Mouse (Mus musculus): ENCODE data around the gene Wnk4. TPM values are rescaled to one million over a fixed set of nuclear protein-coding genes. Genes with fewer than 3 reads are reported as not detected.
"Not testable (repeated sequence)": the region's sequence is repeated elsewhere in the genome, so short reads cannot be mapped to it uniquely, and the experiment has no call there.

Wnk4 gene
- polyA plus RNA-seq, 1 experiment from 2014 or later = 6.0 TPM

GRCm38 (mm10) chr11:101324763-101325162, 64.4 kb downstream of the Wnk4 start, which contains the start of gene Aoc2:
Gene Aoc2, plus strand, starts transcription at chr11:101325063.
- Histone ChIP-seq H3K4me2 (replicated peaks) (no peak within 1 kb of the TSS), H3K4me3 (replicated peaks; ENCODE audit: low read length) (no peak within 1 kb of the TSS), H3K27ac (no peak within 1 kb of the TSS), H3K36me3 (replicated peaks; ENCODE audit: control insufficient read depth, insufficient read depth) (peaks cover 61% of the 10 kb centered on the region), H3K4me1 (replicated peaks; ENCODE audit: control insufficient read depth, insufficient read depth, low read length) (no peaks in the 10 kb centered on the region), H3K9ac (no peak within 1 kb of the TSS), H3K9me3 (ENCODE audit: control insufficient read depth, low read length) (no peaks in the 10 kb centered on the region), H3K27me3 (ENCODE audit: control insufficient read depth, insufficient read depth, low read length) (no peaks in the 10 kb centered on the region)
- WGBS = 94% methylated on average over 5 of the region's 5 CpGs
- ATAC-seq (ENCODE audit: low FRiP score) (no peak), DNase-seq (ENCODE audit: low spot score) (no peak)

GRCm38 (mm10) chr11:101325201-101325600, 64.8 kb downstream of the Wnk4 start:
- H3K9ac ChIP-seq; H3K27ac ChIP-seq; H3K9me3 ChIP-seq (ENCODE audit: control insufficient read depth, low read length); DNase-seq (ENCODE audit: low spot score); H3K4me3 ChIP-seq (replicated peaks; ENCODE audit: low read length); H3K4me2 ChIP-seq (replicated peaks); H3K27me3 ChIP-seq (ENCODE audit: control insufficient read depth, insufficient read depth, low read length); H3K4me1 ChIP-seq (replicated peaks; ENCODE audit: control insufficient read depth, insufficient read depth, low read length); ATAC-seq (ENCODE audit: low FRiP score): not testable (repeated sequence)
- 86% methylated on average over 11 of the region's 11 CpGs for WGBS
- H3K36me3 ChIP-seq (replicated peaks; ENCODE audit: control insufficient read depth, insufficient read depth) = peaks cover 56% of the 10 kb centered on the region

GRCm38 (mm10) chr11:101326147-101326546, 65.8 kb downstream of the Wnk4 start:
- Histone ChIP-seq H3K36me3 (replicated peaks; ENCODE audit: control insufficient read depth, insufficient read depth) (peaks cover 47% of the 10 kb centered on the region), H3K4me3 (replicated peaks; ENCODE audit: low read length) (no peak overlapping the region), H3K9ac (no peak overlapping the region), H3K27ac (no peak overlapping the region), H3K4me1 (replicated peaks; ENCODE audit: control insufficient read depth, insufficient read depth, low read length) (no peaks in the 10 kb centered on the region), H3K4me2 (replicated peaks) (no peak overlapping the region), H3K27me3 (ENCODE audit: control insufficient read depth, insufficient read depth, low read length) (no peaks in the 10 kb centered on the region), H3K9me3 (ENCODE audit: control insufficient read depth, low read length) (no peaks in the 10 kb centered on the region)
- DNase-seq (ENCODE audit: low spot score) (no peak), ATAC-seq (ENCODE audit: low FRiP score) (no peak)
- 83% methylated on average over 11 of the region's 11 CpGs for WGBS

Other genes with a start within 250 kb of the Wnk4 start
- 10.2 and 11.3 TPM in 2 replicates for gene Naglu, start 190.6 kb upstream of the Wnk4 start, polyA plus RNA-seq (2014; fragmentation: Nextera tagmentation; extraction: Ambion mirVana)
- gene Hsd17b1, start 182.2 kb upstream of the Wnk4 start, polyA plus RNA-seq (2014; fragmentation: Nextera tagmentation; extraction: Ambion mirVana) = 0.31 TPM in 1 of 2 replicates, not detected in the other
- gene Coasy, start 178.0 kb upstream of the Wnk4 start, polyA plus RNA-seq (2014; fragmentation: Nextera tagmentation; extraction: Ambion mirVana) = 37.2 and 45.3 TPM in 2 replicates
- 84.0 and 86.6 TPM in 2 replicates for gene Mlx, start 173.3 kb upstream of the Wnk4 start, polyA plus RNA-seq (2014; fragmentation: Nextera tagmentation; extraction: Ambion mirVana)
- gene Psmc3ip, start 165.1 kb upstream of the Wnk4 start, polyA plus RNA-seq (2014; fragmentation: Nextera tagmentation; extraction: Ambion mirVana) = 16.4 and 20.7 TPM in 2 replicates
- gene Retreg3, start 140.7 kb upstream of the Wnk4 start, polyA plus RNA-seq (2014; fragmentation: Nextera tagmentation; extraction: Ambion mirVana) = 13.0 and 14.2 TPM in 2 replicates
- 64.0 and 64.1 TPM in 2 replicates for gene Tubg1, start 140.6 kb upstream of the Wnk4 start, polyA plus RNA-seq (2014; fragmentation: Nextera tagmentation; extraction: Ambion mirVana)
- 48.6 and 50.6 TPM in 2 replicates for gene Tubg2, start 104.7 kb upstream of the Wnk4 start, polyA plus RNA-seq (2014; fragmentation: Nextera tagmentation; extraction: Ambion mirVana)
- 6.0 and 6.5 TPM in 2 replicates for gene Cntnap1, start 90.0 kb upstream of the Wnk4 start, polyA plus RNA-seq (2014; fragmentation: Nextera tagmentation; extraction: Ambion mirVana)
- gene Plekhh3, start 89.2 kb upstream of the Wnk4 start, polyA plus RNA-seq (2014; fragmentation: Nextera tagmentation; extraction: Ambion mirVana) = 7.7 and 9.5 TPM in 2 replicates
- gene Ccr10, start 85.1 kb upstream of the Wnk4 start, polyA plus RNA-seq (2014; fragmentation: Nextera tagmentation; extraction: Ambion mirVana) = 0.23 and 0.25 TPM in 2 replicates
- gene Ezh1, start 34.1 kb upstream of the Wnk4 start, polyA plus RNA-seq (2014; fragmentation: Nextera tagmentation; extraction: Ambion mirVana) = 26.9 and 37.2 TPM in 2 replicates
- 102 and 117 TPM in 2 replicates for gene Ramp2, start 14.5 kb upstream of the Wnk4 start, polyA plus RNA-seq (2014; fragmentation: Nextera tagmentation; extraction: Ambion mirVana)
- 122 and 133 TPM in 2 replicates for gene Vps25, start 6.9 kb upstream of the Wnk4 start, polyA plus RNA-seq (2014; fragmentation: Nextera tagmentation; extraction: Ambion mirVana)
- 0.42 and 0.91 TPM in 2 replicates for gene Cntd1, start 18.4 kb downstream of the Wnk4 start, polyA plus RNA-seq (2014; fragmentation: Nextera tagmentation; extraction: Ambion mirVana)
- 242 and 256 TPM in 2 replicates for gene Coa3, start 18.5 kb downstream of the Wnk4 start, polyA plus RNA-seq (2014; fragmentation: Nextera tagmentation; extraction: Ambion mirVana)
- gene Becn1, start 41.7 kb downstream of the Wnk4 start, polyA plus RNA-seq (2014; fragmentation: Nextera tagmentation; extraction: Ambion mirVana) = 172 and 176 TPM in 2 replicates
- gene Psme3, start 55.6 kb downstream of the Wnk4 start, polyA plus RNA-seq (2014; fragmentation: Nextera tagmentation; extraction: Ambion mirVana) = 89.7 and 97.3 TPM in 2 replicates
- 1.3 and 1.6 TPM in 2 replicates for gene Aoc2, start 64.5 kb downstream of the Wnk4 start, polyA plus RNA-seq (2014; fragmentation: Nextera tagmentation; extraction: Ambion mirVana)
- 0.21 and 0.28 TPM in 2 replicates for gene Aoc3, start 70.0 kb downstream of the Wnk4 start, polyA plus RNA-seq (2014; fragmentation: Nextera tagmentation; extraction: Ambion mirVana)
- gene G6pc, start 107.0 kb downstream of the Wnk4 start, polyA plus RNA-seq (2014; fragmentation: Nextera tagmentation; extraction: Ambion mirVana) = not detected in 2 replicates
- gene Aarsd1, start 157.0 kb downstream of the Wnk4 start, polyA plus RNA-seq (2014; fragmentation: Nextera tagmentation; extraction: Ambion mirVana) = 82.4 and 85.3 TPM in 2 replicates
- gene Gm27029, start 164.2 kb downstream of the Wnk4 start, polyA plus RNA-seq (2014; fragmentation: Nextera tagmentation; extraction: Ambion mirVana) = 7.3 and 8.8 TPM in 2 replicates
- 23.1 and 24.1 TPM in 2 replicates for gene Rundc1, start 164.5 kb downstream of the Wnk4 start, polyA plus RNA-seq (2014; fragmentation: Nextera tagmentation; extraction: Ambion mirVana)
- gene Ptges3l, start 164.8 kb downstream of the Wnk4 start, polyA plus RNA-seq (2014; fragmentation: Nextera tagmentation; extraction: Ambion mirVana) = 1.9 and 2.2 TPM in 2 replicates
- 248 and 297 TPM in 2 replicates for gene Rpl27, start 181.7 kb downstream of the Wnk4 start, polyA plus RNA-seq (2014; fragmentation: Nextera tagmentation; extraction: Ambion mirVana)
- gene Ifi35, start 187.8 kb downstream of the Wnk4 start, polyA plus RNA-seq (2014; fragmentation: Nextera tagmentation; extraction: Ambion mirVana) = 2.6 and 5.4 TPM in 2 replicates
- 51.0 and 52.5 TPM in 2 replicates for gene Rnd2, start 204.4 kb downstream of the Wnk4 start, polyA plus RNA-seq (2014; fragmentation: Nextera tagmentation; extraction: Ambion mirVana)
- gene Vat1, start 205.7 kb downstream of the Wnk4 start, polyA plus RNA-seq (2014; fragmentation: Nextera tagmentation; extraction: Ambion mirVana) = 99.9 and 117 TPM in 2 replicates